Mouse (Mus musculus): ENCODE data around the gene Rassf7.
A peak's percentile ranks its signal among the peaks of the same experiment; 100 is the strongest.

Gene Rassf7

GRCm38 (mm10) chr7:141215101-141215879, at the start of gene Rassf7:
Rassf7 (plus strand) TSS chr7:141215860.
- DNase-seq = peak; percentile 96 to 97

- no peak for DNase-seq
These were observed 47.7 kb upstream of the Rassf7 start for GRCm38 (mm10) chr7:141167901-141168517.

GRCm38 (mm10) chr7:141168518-141168953, 47.1 kb upstream of the Rassf7 start:
- peak; percentile 27 to 44 for DNase-seq

GRCm38 (mm10) chr7:141169300-141169699, 46.4 kb upstream of the Rassf7 start:
- no peak for DNase-seq

GRCm38 (mm10) chr7:141169866-141170265, 45.8 kb upstream of the Rassf7 start:
- no peak for DNase-seq

GRCm38 (mm10) chr7:141172116-141173006, 43.3 kb upstream of the Rassf7 start, which contains the start of gene Rnh1:
Rnh1 (minus strand) TSS chr7:141172857.
- peak; percentile 83 to 90 for DNase-seq

- DNase-seq = no peak
These were observed 42.3 kb upstream of the Rassf7 start for GRCm38 (mm10) chr7:141173323-141173850.

- DNase-seq = no peak
These were observed 40.6 kb upstream of the Rassf7 start for GRCm38 (mm10) chr7:141175068-141175467.

GRCm38 (mm10) chr7:141176173-141176572, 39.5 kb upstream of the Rassf7 start:
- peak; percentile 61 to 73 for DNase-seq

GRCm38 (mm10) chr7:141188194-141188593, 27.5 kb upstream of the Rassf7 start:
- DNase-seq = no peak

- no peak for DNase-seq
These were observed 26.9 kb upstream of the Rassf7 start for GRCm38 (mm10) chr7:141188733-141189132.

- no peak for DNase-seq
These were observed 25.4 kb upstream of the Rassf7 start for GRCm38 (mm10) chr7:141190220-141190619.

GRCm38 (mm10) chr7:141191036-141191435, 24.6 kb upstream of the Rassf7 start:
- no peak for DNase-seq

GRCm38 (mm10) chr7:141191796-141192685, 23.6 kb upstream of the Rassf7 start:
- DNase-seq = no peak

GRCm38 (mm10) chr7:141192776-141193347, 22.8 kb upstream of the Rassf7 start:
- DNase-seq = no peak

- peak in 1 of 2 experiments; percentile 47 for DNase-seq
These were observed 22.3 kb upstream of the Rassf7 start for GRCm38 (mm10) chr7:141193348-141193856.

- DNase-seq = peak; percentile 97
These were observed 21.7 kb upstream of the Rassf7 start, which contains the start of the genes Hras and Lrrc56 for GRCm38 (mm10) chr7:141193948-141194347. Hras (minus strand) TSS chr7:141194005. Lrrc56 (plus strand) TSS chr7:141194157.

- no peak for DNase-seq
These were observed 21.3 kb upstream of the Rassf7 start for GRCm38 (mm10) chr7:141194409-141194808.

GRCm38 (mm10) chr7:141194830-141195229, 20.8 kb upstream of the Rassf7 start:
- peak; percentile 88 to 91 for DNase-seq

GRCm38 (mm10) chr7:141195754-141196153, 19.9 kb upstream of the Rassf7 start:
- no peak for DNase-seq

All from thymus, adult 18-20 months (tissue).